Mouse (Mus musculus): ENCODE data around the gene Sp1.

Sp1 gene

GRCm38 (mm10) chr15:102470605-102471294, 64.8 kb downstream of the Sp1 start:
- in situ Hi-C loops (cut with MboI, MseI): loop anchor here (5.0 kb wide), 1 partner anchor 47 kb away; the partner anchor contains the start of genes Map3k12 and Tarbp2

- in situ Hi-C loops (cut with MboI, MseI): loop anchor here (5.0 kb wide), 1 partner anchor 46 kb away; the partner anchor contains the start of genes Map3k12 and Tarbp2
Measured at GRCm38 (mm10) chr15:102471295-102471645, 65.3 kb downstream of the Sp1 start.

GRCm38 (mm10) chr15:102471727-102472126, 65.8 kb downstream of the Sp1 start:
- in situ Hi-C loops (cut with MboI, MseI): loop anchor here (5.0 kb wide), 1 partner anchor 46 kb away; the partner anchor contains the start of genes Map3k12 and Tarbp2

GRCm38 (mm10) chr15:102473246-102473645, 67.3 kb downstream of the Sp1 start:
- in situ Hi-C loops (cut with MboI, MseI): loop anchor here (5.0 kb wide), 1 partner anchor 44 kb away; the partner anchor contains the start of genes Map3k12 and Tarbp2

- in situ Hi-C loops (cut with MboI, MseI): loop anchor here (5.0 kb wide), 1 partner anchor 43 kb away; the partner anchor contains the start of genes Map3k12 and Tarbp2
Measured at GRCm38 (mm10) chr15:102474520-102474919, 68.6 kb downstream of the Sp1 start.

- in situ Hi-C loops (cut with MboI, MseI): no loop called here
Measured at GRCm38 (mm10) chr15:102483136-102483535, 77.2 kb downstream of the Sp1 start.

GRCm38 (mm10) chr15:102485853-102486252, 79.9 kb downstream of the Sp1 start:
- in situ Hi-C loops (cut with MboI, MseI): no loop called here

All from T-helper 1 cell (primary cell).